Mouse (Mus musculus): ENCODE data around the gene Ssc4d. TPM values are rescaled to one million over a fixed set of nuclear protein-coding genes. Genes with fewer than 3 reads are reported as not detected.

Ssc4d gene
- total RNA-seq, 2 experiments from 2014 or later = 0.58 to 0.68 TPM

DNA sequence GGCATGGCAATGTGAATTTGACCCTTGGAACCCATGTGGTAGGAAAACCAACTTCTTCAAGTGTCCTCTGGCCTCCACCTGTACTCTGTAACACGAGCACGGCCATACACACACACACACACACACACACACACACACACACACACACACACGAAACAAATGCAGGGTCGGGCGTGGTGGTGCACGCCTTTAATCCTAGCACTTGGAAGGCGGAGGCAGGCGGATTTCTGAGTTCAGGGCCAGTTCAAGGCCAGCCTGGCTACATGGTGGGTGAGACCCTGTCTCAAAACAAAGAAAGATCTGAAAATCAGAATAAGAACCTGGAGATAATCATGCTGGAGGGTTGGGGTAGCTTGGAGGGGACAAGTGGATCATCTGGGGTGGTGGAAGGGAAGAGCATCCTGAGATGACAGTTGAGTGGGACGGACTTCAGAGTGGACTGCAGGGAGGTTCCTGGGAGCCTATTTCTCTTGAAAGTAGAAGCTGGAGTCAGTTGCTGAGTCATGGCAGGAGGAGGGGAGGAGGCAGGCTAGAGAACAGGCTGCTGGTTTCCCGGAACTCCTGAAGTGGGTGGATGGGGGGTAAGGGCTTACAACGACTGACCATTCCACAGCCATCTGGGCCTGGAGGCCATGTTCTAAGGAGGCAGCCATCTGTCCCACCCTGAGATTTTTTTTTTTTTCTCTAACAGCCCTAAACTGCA is 23.5 kb downstream of the Ssc4d start:
- no peak for DNase-seq
- intact Hi-C loops (cut with DNase I) = no loop called here

DNA sequence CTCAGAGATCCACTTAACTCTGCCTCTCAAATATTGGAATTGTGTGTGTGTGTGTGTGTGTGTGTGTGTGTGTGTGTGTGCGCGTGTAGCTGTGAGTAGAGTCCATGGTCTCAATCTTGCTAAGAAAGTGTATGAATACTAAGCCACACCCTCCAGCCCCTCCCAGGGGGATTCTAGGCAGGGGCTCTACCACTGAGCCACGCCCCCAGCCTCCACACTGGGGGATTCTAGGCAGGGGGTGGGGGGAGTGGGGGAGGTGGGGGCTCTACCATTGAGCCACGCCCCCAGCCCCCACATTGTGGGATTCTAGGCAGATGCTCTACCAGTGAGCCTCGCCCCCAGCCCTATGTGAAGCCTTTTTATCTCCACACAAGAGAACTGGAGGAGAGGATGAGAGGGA is 27.7 kb downstream of the Ssc4d start:
- DNase-seq = no peak
- intact Hi-C loops (cut with DNase I) = no loop called here

DNA sequence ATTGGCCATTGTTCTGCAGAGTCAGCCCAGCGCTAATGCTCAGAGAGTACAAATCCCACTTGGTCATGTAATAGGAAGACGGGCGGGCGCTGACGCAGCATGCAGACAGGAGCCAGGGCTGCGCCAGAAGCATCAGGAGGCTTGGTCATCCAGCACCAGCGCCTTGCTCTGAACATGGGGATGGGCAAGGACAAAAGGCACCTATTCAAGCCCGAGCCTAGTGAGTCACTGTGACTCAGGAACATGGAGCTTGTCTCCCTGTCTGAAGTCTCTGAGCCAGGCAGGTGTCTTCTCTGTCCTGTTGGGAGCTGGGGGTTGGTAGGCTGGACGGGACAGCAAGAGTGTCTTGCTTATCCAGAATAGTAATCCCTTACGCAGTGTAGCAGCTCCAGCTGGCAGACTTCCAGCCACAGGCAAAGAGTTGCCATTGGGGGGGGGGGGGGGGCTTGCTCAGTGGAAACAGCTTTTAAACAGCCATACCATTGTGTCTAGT is 28.4 kb downstream of the Ssc4d start:
- DNase-seq = no peak
- intact Hi-C loops (cut with DNase I) = no loop called here

DNA sequence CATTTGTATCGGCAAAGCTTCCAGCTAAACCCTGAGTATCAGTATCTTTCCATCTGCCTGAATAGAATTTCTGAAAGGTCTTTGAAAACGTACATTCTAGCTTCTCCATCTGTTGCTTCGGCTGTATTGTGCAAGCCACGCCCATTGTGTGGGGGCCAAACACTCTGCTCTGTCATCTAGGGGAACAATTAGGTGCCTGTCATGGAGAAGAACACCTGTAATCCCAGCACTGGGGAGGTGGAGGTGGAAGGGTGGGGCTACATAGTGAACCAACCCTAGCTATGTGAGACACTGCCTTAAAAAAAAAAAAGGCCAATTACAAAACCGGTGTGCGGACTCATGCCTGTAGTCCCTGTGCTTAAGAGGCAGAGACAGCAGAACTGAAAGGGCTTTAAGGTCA is 31.6 kb downstream of the Ssc4d start:
- no peak for DNase-seq
- intact Hi-C loops (cut with DNase I) = no loop called here

DNA sequence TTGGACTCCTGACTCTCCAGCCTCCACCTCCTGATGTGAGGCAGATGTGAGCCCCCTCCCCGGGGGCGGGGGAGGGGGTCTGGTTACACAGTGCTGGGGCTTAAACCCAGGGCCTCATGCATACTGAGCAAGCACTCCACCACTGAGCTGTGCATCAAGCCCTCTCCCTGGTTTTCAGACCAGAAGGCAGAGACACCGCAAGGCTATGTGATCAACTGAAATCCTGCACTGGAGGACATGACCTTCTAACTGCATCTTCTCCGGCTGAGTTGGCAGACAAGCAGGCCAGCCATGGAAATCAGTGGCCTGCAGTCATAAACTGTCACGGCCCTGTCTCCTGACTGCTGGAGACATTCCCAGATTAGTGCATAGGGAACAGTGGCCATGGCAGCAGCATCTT is 33.7 kb downstream of the Ssc4d start:
- no peak for DNase-seq
- intact Hi-C loops (cut with DNase I) = no loop called here

DNA sequence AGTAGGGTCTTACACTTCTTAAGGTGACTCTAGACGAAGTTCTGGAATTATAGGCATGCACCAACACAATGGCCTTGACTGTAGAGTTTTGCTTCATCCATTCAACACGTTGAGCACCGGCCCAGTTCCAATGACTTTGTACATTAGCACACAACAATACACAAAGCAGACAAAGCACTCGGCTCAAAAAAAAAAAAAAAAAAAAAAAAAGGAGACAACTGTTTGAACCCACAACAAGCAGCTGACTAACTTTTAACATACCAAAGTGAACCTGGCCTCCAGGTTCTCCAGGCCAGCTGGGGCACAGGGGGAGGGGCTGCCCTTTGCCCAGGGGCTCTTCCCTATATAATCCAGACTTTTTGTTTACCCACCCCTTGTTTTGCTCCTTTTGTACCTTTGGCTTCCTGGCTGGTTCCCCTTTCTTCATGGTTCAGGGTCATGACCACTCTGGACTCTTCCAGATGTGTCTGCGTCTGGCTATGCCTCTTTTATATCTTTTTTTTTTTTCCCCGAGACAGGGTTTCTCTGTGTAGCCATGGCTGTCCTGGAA is 38.6 kb downstream of the Ssc4d start:
- DNase-seq = no peak
- intact Hi-C loops (cut with DNase I) = loop anchor here (1.0 kb wide), 1 partner anchor 21 kb away; no protein-coding TSS in a partner anchor

DNA sequence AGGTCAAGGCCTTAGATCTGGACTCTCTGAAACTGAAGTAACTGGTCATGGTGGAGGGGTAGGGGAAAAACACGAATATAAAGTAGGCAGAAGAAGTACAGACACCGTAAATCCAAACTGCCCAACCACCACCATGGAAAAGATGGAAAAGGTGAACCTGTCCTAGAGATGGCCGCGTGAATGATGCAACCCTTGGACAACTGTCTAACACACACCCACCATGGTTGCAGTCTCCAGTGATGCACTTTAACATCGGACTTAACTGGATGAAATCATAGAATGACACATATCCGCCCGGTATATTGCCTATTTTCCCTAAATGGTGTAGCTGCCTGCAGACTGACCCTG is 39.2 kb downstream of the Ssc4d start:
- intact Hi-C loops (cut with DNase I) = loop anchor here (1.0 kb wide), 1 partner anchor 21 kb away; no protein-coding TSS in a partner anchor

DNA sequence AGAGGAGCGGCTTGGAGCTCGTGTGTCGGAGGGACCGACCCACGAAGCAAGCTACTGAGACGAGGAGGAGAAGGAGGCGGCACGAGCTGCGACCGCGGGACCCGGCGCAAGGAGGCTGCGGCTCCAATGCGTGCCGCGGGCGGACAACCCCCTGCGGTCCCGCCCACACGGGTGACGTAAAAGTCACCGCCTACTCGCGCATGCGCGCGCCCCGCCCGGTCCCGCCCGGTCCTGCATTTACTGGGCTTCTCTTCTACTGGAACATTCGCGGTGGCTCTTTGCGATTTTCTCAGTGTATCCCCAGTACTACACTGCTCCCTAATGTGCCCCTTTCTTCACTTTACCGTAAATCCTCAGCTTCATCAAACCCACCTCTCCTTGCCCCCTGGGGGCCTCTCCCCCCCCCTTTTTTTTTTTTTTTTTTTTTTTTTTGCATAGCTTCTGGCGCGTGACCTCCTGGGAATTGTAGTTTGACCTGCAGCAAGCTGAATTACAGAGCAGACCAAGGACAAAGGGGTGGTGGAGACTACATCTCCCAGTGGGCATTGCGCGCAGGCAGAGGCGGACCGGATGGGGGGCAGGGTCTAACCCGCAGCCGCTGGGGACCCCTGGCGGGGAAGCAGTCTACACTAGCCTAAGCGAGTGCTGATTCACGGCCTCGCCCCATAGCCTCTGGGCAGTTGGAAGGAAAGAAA is 39.7 kb downstream of the Ssc4d start, which contains the start of gene Ywhag:
TSS of gene Ywhag (minus strand) at position 136 of the 695 bp plus-strand sequence.
- peak; percentile 99 for DNase-seq
- intact Hi-C loops (cut with DNase I) = loop anchor here (1.0 kb wide), 2 partner anchors 22 to 29 kb away; no protein-coding TSS in a partner anchor

More for the DNA sequence above, 39.2 kb downstream of the Ssc4d start:
- DNase-seq = no peak

DNA sequence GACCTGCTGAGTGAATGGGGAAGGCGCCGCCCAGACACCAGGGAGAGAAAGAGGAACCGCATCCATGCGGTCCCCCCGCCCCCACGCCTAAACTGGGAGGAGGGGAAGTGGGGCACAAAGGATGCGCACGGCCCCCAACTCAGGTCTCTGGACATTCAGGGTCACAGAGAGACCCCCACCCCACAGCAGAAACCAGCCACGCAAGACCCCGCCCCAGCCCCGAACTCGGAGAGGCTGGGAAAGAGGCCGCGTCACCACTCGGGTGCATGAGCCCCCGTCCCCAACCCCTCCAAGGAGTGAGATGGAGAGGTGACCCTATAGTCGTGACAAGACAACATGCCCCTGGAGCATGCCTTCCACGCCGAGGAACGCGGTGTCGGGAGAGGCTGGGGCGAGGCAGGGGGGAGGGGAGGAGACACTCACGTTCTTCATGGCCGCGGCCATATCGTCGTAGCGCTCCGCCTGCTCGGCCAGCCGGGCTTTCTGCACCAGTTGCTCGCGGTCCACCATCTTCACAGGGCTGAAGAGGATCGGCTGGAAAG is 40.4 kb downstream of the Ssc4d start:
- peak in 1 of 2 experiments; percentile 67 for DNase-seq
- intact Hi-C loops (cut with DNase I) = loop anchor here (1.0 kb wide), 1 partner anchor 29 kb away; no protein-coding TSS in a partner anchor

DNA sequence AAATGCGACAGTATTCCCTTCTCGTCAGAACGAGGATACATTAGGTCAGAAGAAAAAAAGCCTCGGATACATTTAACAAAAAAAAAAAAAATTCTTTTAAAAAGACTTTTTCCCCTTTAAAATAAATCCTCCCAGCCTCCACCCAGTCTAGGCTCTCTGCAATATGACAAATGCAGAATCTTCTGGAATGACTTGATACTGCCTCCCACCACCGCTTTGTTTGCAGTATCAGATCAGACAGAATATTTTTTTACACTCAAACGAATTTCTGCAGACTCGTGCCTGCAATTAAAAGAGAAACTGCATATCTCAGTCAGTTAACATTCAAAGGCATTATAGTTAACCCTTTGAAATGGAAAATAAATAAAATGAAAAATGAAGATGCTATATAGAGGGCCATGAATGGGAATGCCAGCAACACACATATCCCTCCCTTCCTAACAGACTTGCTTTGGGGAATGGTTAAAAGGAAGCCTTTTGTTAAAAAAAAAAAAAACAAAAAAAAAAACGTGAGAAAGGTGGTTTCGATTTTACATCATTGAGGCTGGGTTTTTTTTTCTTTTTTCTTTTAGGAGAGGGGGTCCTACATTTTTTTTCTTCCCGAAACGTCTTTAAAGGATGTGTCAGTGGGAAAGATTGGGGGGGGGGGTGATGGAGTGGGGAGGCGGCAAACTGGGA is 41.0 kb downstream of the Ssc4d start:
- intact Hi-C loops (cut with DNase I) = no loop called here
- DNase-seq = no peak

DNA sequence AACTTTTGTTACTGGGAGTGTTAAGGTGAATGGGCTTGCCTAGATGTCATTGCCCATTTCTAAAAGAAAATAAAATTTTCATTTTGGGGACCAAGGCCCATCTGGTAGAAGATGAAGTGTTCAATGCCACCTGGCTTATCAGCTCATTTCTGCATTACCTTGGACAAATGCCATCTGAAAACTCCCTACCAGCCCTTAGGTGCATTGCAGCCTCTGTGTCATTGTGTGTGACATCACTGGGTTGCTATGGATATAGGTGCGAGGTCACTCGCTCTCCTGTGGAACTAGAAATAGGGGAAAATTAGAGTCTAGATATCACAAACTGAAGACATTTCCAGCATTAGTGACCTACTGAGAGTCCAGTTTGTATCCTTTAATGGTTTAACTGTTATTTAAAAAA is 42.0 kb downstream of the Ssc4d start:
- intact Hi-C loops (cut with DNase I) = no loop called here
- DNase-seq = no peak

DNA sequence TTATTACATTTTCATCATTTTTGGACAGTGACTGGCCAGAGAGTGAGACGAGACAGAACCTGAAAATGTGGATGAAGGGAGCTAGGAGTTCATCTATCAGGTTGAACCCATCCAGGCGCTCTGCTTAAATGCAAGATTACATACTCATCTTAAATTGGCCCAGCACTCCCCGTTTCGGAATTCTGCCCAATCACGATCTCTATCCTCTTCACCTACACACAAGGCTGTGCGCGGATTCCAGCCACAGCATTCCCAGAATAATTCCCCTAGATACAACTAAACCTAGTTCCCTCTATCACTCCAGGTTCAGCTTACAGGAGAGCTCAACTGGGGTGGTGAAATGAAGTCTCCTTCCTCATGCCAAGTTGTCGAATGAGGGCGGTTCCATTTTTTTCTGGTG is 42.8 kb downstream of the Ssc4d start:
- DNase-seq = no peak

DNA sequence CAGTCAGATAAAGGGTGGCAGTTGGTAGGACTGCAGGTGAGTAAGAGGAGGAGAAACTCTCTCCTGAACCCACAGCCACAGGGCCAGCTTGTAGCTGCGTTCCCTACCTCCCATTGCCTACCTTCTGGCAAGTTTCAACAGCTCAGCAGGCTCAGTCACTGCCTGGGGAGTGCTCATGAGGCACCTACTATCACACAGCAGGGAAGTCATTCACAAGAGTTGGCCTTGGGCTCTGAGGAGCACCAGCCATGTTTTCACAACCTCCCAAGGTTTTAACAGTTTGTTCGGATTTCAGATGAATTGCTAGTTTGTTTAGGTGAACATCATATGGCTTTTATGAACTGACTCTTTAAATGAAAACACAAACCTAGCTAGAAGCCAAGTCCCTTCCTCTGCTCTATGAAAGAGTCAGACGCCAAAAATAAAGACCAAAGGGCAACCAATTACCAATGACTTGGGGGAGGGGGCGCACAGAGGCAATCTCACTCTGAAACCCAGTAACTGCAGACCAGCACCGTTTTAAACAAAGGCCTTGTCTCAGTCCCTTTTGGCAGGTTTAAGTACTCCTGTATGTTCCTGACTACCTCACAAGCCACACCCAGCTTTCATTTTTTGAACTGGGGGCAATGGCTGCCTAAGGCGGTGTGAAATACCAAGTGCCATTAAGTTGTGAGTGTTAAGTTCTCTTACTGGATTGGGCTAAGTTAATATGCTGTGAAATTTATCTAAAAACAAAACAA is 44.5 kb downstream of the Ssc4d start:
- no peak for DNase-seq
- intact Hi-C loops (cut with DNase I) = no loop called here

More for the DNA sequence above, 42.8 kb downstream of the Ssc4d start:
- intact Hi-C loops (cut with DNase I) = no loop called here

DNA sequence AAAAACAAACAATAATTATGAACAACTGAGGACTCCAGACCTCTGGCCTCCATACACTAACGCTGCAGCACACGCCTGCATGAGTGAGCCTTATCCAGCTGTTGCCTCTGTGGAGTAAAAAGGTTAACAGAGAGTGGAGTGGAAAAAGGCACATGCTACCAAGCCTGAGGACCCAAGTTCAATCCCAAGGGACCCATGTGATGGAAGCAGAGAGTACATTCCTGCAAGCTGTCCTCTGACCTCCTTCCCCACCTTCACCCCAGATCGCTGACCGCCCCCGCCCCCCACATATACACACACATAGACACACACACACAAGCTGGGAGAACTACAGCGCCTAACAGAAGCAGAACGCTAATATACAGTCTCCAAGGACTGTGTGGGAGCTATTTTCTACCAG is 50.4 kb downstream of the Ssc4d start:
- intact Hi-C loops (cut with DNase I) = no loop called here
- DNase-seq = no peak

DNA sequence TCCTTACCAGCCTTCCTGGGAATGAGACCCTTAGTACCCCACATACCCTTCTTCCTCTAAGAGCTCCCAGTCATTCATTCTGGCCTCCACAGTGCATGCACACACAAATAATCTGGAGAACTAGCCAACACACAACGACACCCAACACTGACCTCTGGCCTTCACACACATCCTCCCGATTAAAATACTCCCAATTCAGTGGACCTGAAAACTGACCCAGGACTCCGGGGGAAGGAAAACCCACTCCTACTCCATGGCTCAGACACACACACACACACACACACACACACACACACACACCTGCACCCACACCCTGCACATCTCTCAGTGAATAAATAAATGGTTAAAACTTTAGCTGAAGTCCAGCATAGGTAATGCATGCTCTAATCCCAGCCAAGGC is 54.4 kb downstream of the Ssc4d start:
- intact Hi-C loops (cut with DNase I) = no loop called here
- DNase-seq = no peak

DNA sequence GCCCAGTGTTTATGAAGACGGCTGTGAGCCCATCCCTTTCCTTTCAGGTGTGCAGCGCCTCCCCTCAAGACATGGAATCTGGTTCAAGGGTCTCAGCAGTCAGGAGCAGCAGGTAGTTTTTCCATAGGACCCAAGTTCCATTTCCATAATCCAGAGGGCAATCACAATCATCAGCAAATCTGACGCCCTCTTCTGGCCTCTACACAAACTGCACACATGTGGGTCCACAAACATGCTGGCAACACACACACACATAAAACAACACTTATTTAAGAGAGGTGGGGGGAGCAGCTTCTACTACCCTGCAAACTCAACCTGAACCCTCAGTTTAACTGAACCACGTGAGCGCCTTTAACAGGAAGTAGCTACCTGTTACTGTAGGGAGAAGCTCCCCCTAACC is 55.7 kb downstream of the Ssc4d start:
- intact Hi-C loops (cut with DNase I) = no loop called here
- DNase-seq = no peak

DNA sequence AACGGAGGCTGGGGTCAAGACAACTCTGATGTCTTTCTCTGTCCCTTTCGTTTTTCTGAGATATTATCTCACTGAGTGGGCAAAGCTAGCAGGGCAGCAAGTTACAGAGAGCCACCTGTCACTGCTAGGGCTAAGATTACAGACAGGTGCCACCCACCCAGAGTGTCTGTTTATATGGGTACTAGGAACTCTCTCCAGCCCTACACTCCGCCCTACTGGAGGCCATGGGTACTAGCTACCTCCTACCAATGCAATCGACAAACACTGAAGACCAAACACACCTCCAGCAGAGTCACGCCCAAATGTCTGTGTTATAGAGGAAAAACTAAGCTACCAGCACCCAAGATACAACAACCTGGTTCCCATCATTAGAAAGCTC is 56.3 kb downstream of the Ssc4d start:
- no peak for DNase-seq
- intact Hi-C loops (cut with DNase I) = no loop called here

DNA sequence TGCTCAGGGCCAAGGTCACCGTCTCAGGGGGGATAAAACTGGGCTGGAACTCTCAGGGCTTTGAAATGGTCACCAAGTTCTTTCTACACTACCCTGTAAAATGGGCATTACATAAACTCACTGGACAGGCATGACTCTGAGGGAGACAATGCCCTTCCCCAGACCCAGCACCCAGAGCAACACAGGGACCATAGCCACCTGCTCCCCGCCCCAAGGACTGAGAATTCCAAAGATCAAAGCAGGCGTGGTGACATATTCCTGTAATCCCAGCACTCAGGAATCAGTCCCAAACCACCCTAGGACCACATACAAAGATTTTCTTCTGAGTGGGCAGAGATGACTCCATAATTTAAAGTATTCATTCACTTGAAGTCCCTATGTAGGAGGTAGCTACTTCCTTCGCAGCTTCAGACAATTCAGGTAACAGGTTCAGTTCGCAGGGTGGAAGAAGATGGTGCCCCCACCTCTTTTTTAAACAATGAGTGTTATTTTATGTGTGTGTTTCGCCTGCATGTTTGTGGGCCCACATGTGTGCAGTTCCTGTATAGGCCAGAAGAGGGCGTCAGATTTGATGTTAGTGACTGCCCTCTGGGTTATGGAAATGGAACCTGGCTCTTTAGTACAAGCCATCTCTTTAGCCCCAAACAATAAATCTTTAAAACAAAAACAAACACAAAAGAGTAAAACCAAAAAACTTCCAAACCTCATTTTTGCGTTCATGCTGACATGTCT is 56.8 kb downstream of the Ssc4d start:
- intact Hi-C loops (cut with DNase I) = no loop called here
- DNase-seq = no peak

DNA sequence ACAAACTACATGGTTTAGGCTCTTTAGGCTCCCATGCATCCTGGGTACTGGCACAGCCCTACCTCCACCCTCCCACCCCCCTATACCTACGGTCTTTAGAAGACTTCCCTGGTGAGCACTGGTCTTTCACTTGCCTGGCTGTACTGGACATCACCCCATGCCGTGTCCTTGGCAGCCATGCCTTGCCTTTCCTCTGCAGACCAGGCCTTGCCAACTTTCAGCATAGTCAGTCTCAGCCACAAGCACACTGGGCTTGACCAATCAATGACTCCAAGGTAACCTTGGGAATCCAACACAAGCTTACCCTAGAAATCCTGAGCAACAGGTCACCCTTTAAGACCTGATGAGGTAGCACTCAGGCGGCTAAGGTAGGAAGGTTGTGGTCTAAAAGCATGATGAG is 57.7 kb downstream of the Ssc4d start:
- intact Hi-C loops (cut with DNase I) = no loop called here

More for the DNA sequence above, 57.7 kb downstream of the Ssc4d start:
- no peak for DNase-seq
